Mouse (Mus musculus) E14TG2a.4 (cell line): ENCODE data around the gene Auh.

Source experiments
- H3K27me3 ChIP-seq: 2 replicates; pipeline ENCODE4 v1.6.1; 2014; ENCODE audit warnings: low read length, control low read depth; ENCODE audit not compliant: insufficient read depth
- H3K36me3 ChIP-seq: 2 replicates; pipeline ENCODE4 v1.6.1; 2014; ENCODE audit warnings: low read length, control low read depth; ENCODE audit not compliant: insufficient read depth
- H3K4me1 ChIP-seq: replicated peaks from 2 replicates; pipeline ENCODE4 v1.6.1; 2014; ENCODE audit warnings: low read depth, low read length, control low read depth
- H3K4me3 ChIP-seq: replicated peaks from 2 replicates; pipeline ENCODE4 v1.5.1; 2014; ENCODE audit warnings: mild to moderate bottlenecking, low read length
- H3K9me3 ChIP-seq: 2 replicates; pipeline ENCODE4 v1.6.1; 2014; ENCODE audit warnings: low read length, control low read depth
- CTCF ChIP-seq: conservative IDR thresholded peaks from 2 replicates; pipeline ENCODE4 v1.5.1; 2014; ENCODE audit warnings: low read length
- NANOG ChIP-seq: IDR thresholded peaks from 2 replicates; pipeline ENCODE4 v1.6.1; 2014; ENCODE audit warnings: borderline replicate concordance, low read length, mixed read lengths
- POU5F1 ChIP-seq: IDR thresholded peaks from 2 replicates; pipeline ENCODE4 v1.6.1; 2014; ENCODE audit warnings: low read length, borderline replicate concordance

Gene Auh

GRCm38 (mm10) chr13:52897806-52898205 is 31.7 kb downstream of the Auh start:
- no peaks in the 10 kb centered on the region for H3K27me3 ChIP-seq
- no peak overlapping the region for H3K4me3 ChIP-seq
- no peaks in the 10 kb centered on the region for H3K9me3 ChIP-seq
- peaks cover 16% of the 10 kb centered on the region for H3K36me3 ChIP-seq
- no peaks in the 10 kb centered on the region; the same call in 1 of the 2 replicates for H3K4me1 ChIP-seq
- no peak for TF ChIP-seq POU5F1
- no peak for TF ChIP-seq CTCF
- no peak for TF ChIP-seq NANOG

- H3K9me3 ChIP-seq = no peaks in the 10 kb centered on the region
- H3K4me3 ChIP-seq = no peak overlapping the region
- TF ChIP-seq CTCF = no peak
- TF ChIP-seq POU5F1 = no peak
- TF ChIP-seq NANOG = no peak
- H3K4me1 ChIP-seq = peaks cover 13% of the 10 kb centered on the region
- peaks cover 9% of the 10 kb centered on the region for H3K36me3 ChIP-seq
- H3K27me3 ChIP-seq = no peaks in the 10 kb centered on the region
Measured at GRCm38 (mm10) chr13:52892791-52893190, 36.7 kb downstream of the Auh start.

- Histone ChIP-seq H3K27me3 (no peaks in the 10 kb centered on the region), H3K4me1 (peaks cover 17% of the 10 kb centered on the region), H3K4me3 (no peak overlapping the region), H3K36me3 (peaks cover 9% of the 10 kb centered on the region), H3K9me3 (no peaks in the 10 kb centered on the region)
- TF ChIP-seq NANOG = no peak
Measured at GRCm38 (mm10) chr13:52892065-52892503, 37.4 kb downstream of the Auh start.

- no peaks in the 10 kb centered on the region for H3K9me3 ChIP-seq
- no peak for TF ChIP-seq POU5F1
- TF ChIP-seq NANOG = no peak
- TF ChIP-seq CTCF = no peak
- no peak overlapping the region for H3K4me3 ChIP-seq
- H3K4me1 ChIP-seq = peaks cover 20% of the 10 kb centered on the region
- no peaks in the 10 kb centered on the region for H3K36me3 ChIP-seq
- H3K27me3 ChIP-seq = no peaks in the 10 kb centered on the region
Measured at GRCm38 (mm10) chr13:52890313-52890712, 39.2 kb downstream of the Auh start.

- H3K4me1 ChIP-seq = peaks cover 47% of the 10 kb centered on the region
- no peaks in the 10 kb centered on the region for H3K27me3 ChIP-seq
- TF ChIP-seq CTCF (no peak), POU5F1 (no peak), NANOG (no peak)
- no peaks in the 10 kb centered on the region for H3K9me3 ChIP-seq
- H3K36me3 ChIP-seq = no peaks in the 10 kb centered on the region
- H3K4me3 ChIP-seq = no peak overlapping the region
Measured at GRCm38 (mm10) chr13:52886779-52887178, 42.7 kb downstream of the Auh start.

- no peaks in the 10 kb centered on the region for H3K9me3 ChIP-seq
- H3K4me3 ChIP-seq = no peak overlapping the region
- H3K4me1 ChIP-seq = peaks cover 73% of the 10 kb centered on the region
- no peaks in the 10 kb centered on the region for H3K36me3 ChIP-seq
- no peaks in the 10 kb centered on the region for H3K27me3 ChIP-seq
- no peak for TF ChIP-seq POU5F1
Measured at GRCm38 (mm10) chr13:52883960-52884326, 45.5 kb downstream of the Auh start.

- Histone ChIP-seq H3K27me3 (no peaks in the 10 kb centered on the region), H3K9me3 (no peaks in the 10 kb centered on the region), H3K4me1 (peaks cover 73% of the 10 kb centered on the region), H3K4me3 (no peak overlapping the region), H3K36me3 (no peaks in the 10 kb centered on the region)
- TF ChIP-seq NANOG (no peak), CTCF (no peak), POU5F1 (no peak)
Measured at GRCm38 (mm10) chr13:52883084-52883959, 46.2 kb downstream of the Auh start.

GRCm38 (mm10) chr13:52880386-52880785 is 49.1 kb downstream of the Auh start:
- no peak for TF ChIP-seq POU5F1
- TF ChIP-seq CTCF = no peak
- TF ChIP-seq NANOG = no peak
- no peaks in the 10 kb centered on the region for H3K9me3 ChIP-seq
- H3K4me3 ChIP-seq = no peak overlapping the region; the same call in 1 of the 2 replicates
- peaks cover 73% of the 10 kb centered on the region for H3K4me1 ChIP-seq
- H3K27me3 ChIP-seq = no peaks in the 10 kb centered on the region
- H3K36me3 ChIP-seq = no peaks in the 10 kb centered on the region

GRCm38 (mm10) chr13:52879918-52880317 is 49.6 kb downstream of the Auh start:
- Histone ChIP-seq H3K36me3 (no peaks in the 10 kb centered on the region), H3K4me1 (peaks cover 77% of the 10 kb centered on the region), H3K4me3 (no peak overlapping the region), H3K9me3 (no peaks in the 10 kb centered on the region), H3K27me3 (no peaks in the 10 kb centered on the region)
- TF ChIP-seq CTCF (no peak), NANOG (no peak), POU5F1 (no peak)
